Mouse (Mus musculus): ENCODE results near the gene Agl.

Agl gene

DNA sequence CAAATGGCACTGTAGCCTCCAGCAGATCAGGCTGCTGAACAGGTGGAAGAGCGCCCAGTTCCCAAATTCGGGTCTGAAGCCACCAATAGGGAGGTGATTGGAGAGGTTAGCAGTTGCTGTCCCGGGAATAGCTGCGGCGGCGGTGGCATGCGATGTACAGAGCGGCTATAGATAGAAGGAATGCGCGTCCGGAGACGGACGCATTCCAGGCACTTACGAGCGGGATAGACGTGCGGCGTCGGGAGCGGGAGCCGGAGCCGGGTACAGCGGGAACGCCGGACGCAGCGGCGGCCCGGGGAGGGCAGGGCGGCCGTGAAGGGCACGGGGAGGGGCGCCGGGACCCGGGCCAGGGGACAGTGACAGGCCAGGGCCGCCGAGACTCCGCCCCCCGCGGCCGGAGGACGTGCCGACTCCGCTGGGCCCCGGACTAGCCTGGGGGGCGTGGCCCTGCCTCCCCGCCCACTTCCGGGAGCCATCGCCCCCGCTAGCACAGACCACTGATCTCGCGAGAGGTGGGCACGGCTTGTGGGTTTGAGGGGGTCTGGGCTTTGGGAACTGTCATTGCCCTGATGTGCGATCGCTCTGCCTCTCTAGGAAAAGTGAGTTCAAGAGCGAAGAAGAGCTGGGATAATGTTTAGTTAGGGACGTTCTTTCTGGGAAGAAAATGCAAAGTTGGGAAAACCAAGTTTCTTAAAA, at the start of gene Agl:
Agl (minus strand) TSS at position 356 of the 696 bp plus-strand sequence.
- DNase-seq, result peak; percentile 89

DNA sequence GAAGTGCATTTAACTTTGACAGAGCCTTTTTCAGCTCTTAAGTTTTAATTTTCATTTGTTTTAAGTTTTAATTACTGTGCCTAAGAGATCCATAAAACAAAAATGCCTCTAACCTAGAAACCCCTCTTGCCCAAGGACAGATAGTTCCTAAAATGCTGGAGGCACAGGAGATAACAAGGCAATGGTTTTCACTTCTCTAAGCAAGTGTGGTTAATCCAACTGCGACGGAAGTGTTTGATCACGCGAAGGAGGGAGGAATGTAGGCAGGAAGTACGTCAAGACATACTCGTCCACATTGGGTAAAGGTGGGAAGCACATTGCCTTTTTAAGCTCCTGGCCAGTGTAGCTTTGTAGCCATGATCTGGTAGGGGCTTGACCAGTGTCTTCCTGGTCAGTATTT, 49.6 kb upstream of the Agl start:
- no peak for DNase-seq

DNA sequence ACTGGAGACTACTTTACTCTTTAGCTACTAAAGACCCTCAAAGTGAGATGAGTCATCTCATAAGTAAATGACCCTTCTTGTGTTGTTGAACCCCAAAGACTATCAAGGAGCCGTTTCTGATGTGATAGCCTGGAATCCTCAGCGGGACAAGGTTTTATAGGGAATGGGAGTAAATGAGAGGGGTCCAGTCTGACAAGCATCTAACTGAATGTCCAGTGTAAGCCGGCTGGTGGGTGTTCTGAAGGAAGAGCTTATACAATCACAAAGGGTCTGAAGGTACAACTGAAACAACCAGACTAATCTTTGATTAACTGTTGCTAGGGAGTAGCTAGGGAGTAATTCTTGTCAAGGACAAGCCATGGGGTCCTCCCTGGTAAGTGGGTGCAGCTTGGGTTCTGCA, 44.5 kb upstream of the Agl start:
- no peak for DNase-seq

DNA sequence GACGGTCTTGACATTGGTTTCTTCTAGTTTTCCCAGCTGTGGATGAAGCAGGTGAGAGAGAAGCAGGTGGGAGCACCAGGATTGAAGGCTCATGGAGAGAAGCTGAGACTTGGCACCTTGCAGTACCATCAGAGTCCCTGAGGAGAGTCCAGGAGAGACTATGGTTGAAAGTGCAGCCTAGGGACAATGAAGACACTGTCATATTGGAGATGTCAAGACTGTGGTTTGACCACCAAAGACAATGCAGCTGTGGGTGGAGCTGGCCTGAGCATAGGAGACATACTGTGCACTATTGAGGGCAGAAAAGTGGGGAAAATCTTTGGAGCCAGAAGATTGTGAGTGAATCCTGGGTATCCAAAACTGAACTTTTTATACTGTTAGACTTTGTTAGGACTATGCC, 42.4 kb upstream of the Agl start:
- no peak for DNase-seq

DNA sequence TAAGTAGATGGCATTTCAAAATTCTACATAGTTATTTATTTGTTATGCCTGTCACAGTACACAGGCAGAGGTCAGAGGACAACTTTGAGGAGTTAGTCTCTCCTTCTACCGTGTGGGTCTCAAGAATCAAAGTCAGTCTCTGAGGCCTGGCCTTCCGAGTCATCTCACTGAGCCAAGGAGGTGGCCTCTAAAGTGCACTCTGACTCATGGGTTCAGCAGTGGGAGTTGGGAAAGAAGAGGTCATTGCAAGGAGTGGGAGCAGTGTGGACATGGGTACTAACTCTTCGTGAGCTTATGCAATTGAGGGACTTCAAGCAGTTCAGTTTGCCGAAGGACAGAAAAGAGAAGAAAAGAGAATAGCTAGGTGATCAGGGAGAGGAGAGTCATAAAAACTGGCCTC, 41.0 kb upstream of the Agl start:
- no peak for DNase-seq

DNA sequence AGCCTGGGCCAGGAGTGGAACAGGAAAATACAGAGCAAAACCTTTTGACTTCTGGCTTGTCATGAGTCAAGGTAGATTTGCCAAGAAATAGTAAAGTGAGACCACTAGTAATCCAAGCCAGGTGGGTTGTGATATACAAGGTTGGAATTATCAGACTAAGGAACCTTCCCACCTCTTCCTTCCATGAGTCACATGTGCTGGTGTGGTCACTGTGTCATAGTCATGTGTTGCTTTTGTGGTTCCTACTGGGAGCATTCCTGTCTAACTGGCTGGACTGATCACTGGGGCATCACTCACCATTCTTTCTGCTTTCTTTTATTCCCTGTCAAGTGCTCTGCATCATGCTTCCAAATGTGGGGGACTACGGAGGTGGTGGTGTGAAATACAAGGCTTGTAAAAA, 40.1 kb upstream of the Agl start:
- no peak for DNase-seq

DNA sequence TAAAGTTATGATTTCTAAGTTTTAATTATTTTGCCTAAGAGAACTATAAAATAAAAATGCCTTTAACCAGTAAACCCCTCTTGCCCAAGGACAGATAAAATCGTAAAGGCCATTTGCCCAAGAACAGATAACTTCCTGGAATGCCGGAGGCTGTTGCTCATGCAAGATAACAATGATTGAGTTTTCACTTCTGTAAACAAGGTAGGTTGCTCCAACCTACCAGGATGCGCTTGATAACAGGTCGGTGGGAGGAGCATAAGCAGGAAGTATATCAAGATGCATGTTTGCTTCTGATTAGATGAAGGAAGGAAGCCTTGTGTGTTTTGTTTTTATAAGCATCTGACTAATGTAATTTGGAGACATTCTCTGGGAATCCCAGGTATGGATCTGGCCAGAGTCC, 38.1 kb upstream of the Agl start:
- DNase-seq, result no peak

DNA sequence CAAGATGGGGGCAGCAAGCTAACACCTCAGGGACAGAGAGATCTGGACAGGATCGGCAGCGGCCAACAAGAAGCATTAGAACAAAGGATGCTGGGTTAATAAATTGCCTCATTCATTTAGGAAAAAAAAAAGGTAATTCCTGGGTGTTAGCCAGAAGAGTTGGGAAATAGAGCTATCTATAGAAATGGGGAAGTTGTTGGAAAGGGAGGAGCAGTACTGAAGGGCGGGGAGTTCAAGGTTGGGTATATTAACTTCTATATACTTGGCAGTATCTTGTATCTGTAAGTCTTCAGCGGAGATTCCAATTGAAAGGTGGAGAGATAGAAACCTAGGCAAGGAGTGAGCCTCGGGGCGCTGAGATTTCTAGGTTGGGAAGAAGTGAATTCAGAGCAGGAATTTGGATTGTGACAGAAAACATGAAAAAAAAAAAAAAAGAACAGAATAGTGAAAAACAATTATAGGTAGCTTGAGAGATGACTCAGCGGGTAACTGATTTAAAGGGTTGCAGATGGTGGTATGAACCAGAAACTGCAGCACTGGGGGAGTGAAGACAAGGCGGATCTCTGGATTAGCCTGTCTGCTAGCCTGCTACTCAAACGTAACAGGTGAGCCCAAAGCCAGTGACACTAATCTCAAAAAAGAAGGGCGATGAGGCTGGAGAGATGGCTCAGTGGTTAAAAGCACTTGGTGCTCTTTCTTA, 37.1 kb upstream of the Agl start:
- no peak for DNase-seq

DNA sequence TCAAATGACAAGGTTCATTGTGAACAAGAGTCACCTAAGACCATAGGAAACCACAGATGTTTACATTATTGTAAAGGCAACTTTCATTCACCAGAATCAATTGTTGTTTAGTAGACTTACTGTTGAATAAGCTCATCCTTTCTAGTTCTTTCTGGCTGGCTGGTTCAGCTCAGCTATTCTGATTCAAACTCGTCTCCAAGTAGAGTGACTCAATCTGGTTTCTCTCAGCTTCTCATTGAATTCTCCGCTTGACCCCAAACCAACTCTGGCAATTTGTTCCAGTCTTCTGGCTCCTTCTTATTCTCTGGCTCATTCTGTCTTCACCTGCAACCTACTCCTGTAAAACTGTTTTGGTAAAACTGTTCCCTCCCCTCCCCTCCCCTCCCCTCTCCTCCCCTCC, 33.3 kb upstream of the Agl start:
- DNase-seq, result no peak

DNA sequence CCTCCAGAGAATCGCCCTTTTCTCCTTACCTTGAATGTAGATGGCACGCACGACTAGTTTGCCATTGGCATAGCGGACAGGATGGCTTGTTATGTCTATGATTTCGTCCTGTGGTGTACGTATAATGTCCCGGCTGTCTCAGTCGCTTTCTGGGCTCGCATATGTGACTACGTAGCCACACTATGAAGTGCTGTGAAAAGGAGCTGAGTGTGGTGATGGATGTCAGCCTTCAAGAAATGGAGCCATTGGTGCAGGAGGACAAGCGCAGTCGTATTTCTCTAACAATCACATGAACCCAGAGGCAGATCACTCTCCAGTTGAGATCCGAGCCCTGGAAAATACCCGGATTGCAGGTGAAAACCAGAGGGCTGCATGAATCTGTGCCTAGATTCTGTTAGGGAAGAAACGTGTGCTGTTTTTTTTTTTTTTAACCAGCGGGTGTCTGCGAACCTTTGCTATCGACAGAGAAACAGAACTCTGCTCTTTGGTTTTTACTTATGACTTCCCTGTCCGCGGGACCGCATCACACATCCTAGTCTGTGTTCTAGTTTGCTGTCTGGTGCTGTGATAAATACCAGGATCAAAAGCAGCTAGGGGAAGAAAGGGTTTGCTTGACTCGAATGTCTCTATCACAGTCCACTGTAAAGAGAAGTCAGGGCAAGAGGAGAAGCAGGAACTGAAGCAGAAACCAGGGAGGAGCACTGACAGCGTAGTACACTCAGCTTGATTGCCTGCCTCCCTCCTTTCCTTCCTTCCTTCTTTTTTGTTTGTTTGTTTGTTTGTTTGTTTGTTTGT, 28.9 kb upstream of the Agl start:
- DNase-seq, result no peak

DNA sequence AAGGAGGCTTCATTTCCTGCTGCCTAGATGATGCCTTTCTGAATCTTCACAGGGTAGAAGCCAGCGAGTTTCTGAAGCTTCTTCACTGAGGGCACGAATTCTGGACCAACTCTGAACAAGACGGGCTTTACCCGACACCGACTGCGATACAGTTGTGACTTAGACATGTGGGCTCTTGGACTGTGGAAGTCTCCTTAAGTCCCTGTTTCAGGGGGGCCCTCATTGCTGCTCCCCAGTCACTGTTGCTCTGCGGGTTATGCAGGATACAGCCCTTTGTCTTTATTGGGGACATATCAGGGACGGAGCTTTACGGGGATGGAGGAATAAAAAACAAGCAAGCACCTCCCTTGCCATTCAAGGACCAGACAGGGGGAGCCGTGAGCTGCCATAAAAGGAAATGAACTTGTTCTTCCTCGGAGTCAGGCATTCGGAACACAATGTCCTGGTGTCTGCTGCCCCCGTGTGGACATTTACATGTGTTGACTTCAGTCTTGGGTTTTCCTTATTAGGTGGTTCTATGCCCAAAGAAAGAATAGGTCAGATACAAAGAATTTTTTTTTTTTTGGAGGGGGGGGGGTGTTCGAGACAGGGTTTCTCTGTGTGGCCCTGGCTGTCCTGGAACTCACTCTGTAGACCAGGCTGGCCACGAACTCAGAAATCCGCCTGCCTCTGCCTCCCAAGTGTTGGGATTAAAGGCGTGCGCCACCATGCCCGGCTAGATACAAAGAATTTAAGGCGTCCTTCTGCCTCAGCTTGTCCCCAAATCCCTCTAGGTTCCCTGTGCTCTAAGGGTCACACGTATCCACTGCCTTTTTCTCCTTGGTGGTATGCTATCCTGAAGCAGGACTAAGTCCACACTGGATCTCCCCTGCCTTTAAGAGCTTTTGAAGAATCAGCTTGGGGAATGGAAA, 28.1 kb upstream of the Agl start:
- peak; percentile 88 for DNase-seq

DNA sequence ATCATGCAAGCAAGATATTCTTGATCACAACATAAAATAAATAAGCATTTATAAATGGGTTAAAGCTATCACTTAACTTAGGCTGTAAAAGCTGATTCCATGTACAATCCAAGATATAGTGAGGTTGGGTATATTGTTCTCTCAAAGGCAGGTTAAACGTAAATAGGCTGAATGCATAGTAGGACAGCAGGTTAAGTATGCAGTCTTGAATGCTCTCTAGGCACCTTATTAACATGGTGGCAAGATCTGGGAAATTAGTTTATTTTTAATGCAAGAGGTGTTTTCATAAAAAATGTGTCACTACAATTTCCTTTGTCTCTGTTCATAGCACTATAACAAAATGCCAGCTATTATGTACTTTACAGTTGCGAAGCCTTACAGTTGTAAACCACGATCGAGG, 27.4 kb upstream of the Agl start:
- no peak for DNase-seq

DNA sequence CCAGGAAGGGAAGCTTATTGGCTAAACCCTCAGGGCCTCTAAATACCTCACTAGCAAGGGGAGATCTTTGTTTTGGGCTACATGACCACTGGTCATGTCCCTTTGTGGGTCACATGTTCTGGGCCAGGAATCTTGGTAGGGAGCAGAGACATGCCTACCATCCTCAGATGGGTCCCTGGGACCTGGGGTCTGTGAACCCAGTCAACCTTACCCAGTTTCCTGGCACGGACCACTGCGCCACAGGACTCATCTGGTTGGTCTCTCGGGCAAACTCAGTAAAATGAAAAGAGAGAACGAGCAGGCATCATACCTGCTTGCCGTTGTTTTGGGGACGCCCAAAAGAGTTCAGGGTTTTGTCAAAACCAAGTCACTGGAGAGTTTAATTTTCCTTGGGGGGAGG, 26.3 kb upstream of the Agl start:
- DNase-seq, result no peak

DNA sequence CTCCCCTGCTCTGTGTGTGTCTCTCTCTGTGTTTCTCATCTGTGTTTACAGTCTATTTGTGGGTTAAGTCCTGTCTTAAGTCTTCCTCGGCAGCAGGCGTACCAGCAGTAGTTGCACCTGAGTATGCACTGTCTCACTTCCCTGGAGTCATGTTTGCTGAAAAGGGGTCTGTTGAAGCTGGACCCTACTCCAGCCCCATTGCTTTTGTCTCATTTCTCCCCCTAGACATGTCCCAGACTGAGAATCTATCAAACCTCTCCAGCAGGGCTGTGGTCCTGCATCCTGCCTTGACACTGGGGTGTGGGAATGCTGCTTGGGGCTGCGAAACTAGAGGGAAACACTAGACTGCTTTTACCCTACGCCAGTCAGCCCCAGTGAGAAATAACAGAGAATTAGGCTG, 25.5 kb upstream of the Agl start:
- no peak for DNase-seq

DNA sequence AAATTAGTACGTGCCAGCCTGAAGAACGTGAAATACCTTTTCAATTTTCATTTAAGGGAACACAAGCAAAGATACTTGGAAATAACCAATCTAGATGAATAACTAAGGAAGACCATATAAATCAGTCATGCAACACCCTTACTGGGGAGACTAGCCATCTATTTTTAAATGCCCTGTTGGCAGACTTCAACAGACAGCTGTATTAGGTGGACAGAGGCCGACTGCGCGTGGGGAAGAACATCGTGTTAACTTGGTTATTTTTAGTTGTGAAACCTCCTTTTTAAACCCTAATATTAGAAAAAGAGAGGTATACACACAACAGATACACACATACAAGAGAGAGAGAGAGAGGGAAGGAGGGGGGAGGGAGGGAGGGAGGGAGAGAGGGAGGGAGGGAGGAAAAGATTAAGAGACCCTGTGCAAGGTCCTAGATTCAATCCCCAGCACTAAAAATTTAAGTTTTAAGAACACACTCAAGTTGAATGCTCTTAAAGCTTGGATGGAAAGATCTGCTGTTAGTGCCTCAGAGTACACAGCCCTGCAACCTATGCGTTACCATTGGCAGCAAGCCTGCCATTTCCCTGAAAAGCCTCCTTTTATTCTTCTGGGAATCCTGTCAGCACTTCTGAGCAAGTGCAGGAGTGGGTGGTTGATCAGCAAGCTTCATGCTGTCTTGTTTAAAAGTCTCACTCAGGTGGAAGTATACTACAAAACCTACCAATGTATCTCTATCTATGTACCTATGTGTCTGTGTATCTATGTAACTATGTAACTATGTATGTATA, 24.8 kb upstream of the Agl start:
- peak; percentile 23 for DNase-seq

DNA sequence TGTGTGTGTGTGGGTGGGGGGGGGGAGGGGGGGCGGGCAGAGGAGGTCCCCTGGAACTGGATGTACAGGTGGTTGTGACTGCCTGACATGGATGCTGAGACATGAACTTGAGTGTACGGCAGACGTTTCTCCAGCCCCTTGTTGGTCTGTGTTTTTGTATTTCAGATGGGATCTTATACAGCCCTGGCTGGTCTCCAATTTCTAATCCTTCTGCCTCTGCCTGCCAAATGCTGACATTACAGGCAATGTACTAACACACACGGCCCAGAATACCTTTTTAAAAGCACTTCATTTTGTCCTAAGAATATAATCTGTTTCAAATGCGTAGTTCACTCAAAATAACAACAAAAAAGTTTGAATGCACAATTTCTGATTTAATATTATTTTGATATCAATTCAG, 23.4 kb upstream of the Agl start:
- no peak for DNase-seq

DNA sequence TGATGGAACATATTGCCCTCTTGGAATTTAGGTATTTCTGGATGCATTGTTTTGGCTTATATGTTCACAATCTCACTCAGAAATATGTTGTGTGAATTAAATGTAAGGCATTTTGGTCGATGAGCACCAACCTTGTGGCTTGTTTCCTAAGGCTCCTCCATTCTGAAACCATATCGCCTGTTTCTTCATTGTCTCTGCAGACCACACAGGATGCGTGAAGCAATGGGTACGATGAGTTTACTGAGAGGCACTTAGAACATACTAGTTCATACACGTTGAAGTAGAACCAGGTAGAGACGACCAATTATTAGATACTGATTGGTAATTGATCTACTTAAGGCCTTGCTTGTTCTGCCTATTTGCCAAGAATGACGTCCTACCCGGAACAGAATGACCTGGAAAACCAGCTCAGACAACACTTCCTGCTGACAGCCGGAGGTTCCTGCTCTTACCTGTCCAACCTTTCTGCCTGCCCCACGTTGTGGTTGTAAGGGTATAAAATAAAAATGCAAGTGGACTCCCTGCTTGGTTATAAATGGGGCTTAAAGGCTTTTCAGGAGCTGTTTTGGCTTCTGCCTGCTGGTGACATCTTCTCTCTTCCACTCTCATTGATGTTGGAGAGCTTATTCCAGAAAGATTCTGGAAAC, 21.4 kb upstream of the Agl start:
- no peak for DNase-seq

DNA sequence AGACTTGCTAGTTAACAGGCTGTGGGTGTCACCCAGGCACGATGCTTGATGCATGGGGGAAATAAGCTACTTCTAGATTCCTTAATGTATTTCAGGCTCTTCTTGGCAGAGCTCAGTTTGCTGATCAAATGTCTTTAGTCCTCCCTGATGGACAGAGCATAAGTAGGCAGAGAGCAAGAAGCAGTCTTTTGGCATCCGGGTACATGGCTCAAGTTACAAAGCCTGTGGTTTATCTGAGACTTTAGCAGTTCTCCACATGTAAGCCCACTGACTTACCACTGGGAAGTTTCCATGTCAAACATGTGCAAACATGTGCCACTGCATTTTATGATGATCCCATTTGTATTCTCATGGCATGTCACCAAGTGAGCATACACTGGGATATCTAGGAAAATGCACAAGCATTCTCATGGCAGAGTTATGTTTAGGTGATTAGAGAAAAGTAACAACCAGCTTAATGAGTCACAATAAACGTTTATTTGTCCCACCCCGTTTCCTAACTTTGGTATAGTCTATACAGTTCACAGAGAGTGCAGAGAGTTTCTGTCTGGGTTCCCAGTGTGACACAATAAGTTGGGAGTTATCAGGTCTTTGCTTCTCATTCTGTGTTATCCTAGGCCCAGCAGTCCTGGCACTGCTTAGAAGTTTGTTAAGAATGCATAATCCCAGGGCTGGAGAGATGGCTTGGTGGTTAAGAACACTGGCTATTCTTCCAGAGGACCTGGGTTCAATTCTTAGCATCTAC, 18.7 kb upstream of the Agl start:
- DNase-seq, result no peak

DNA sequence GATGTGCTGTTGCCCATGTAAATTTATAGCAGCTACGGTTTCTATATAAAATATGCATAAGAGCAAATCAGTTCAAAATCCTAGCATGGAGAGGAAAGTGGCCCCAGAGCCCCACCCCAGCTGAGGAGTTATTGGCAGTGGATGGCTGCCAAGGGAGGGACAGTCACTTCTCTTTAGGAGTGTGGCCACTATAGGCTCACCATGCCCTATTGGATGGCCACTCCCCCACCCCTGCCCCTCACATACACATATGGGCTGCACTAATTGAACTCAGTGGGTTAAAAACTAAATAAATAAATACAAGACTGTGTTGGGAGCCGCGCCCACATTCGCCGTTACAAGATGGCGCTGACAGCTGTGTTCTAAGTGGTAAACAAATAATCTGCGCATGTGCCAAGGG, 9.3 kb upstream of the Agl start:
- no peak for DNase-seq

DNA sequence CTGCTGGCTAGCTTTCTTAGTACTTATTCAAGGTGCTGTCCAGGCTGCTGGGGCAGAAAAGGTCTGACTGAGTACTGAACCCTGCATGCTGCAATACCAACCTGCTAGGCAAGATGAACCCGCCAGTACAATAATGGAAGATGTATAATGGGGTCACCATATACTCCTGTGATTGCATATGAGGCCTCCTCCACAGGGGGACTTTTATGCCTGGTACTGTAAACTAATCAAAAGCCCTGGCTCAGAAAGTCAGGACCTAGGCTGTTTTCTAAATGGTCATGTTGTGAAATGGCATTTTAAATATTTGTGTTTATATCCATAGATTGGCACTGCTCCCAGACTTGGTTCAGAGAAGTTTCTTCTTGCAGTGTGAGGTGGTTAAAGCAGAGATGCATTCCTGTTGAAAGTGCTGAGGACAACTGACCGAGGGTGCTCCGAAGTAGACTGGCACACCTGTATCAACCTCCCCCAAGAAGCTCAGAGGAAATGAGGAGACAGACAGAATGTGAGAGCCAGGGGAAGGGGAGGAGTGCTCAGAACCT, 8.8 kb upstream of the Agl start:
- DNase-seq, result no peak

DNA sequence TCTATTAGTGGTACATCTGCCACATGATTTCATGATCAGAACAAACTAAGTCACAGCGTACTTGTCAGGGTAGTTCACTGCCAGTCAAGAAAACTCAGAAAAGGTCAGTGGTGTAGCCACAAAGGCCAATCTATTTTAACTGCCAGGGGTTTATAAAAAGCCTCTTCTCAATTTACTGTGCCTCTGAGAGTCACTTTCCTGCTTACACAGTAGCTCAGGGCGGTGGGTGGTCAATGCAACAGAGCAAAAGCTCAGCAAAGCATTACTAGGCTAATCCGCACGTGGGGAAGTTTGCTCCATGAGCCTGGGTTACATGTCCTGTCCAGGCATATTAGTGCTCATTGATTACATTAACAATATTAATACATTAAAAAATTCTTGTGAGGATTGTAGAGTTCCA, 8.0 kb upstream of the Agl start:
- DNase-seq, result no peak
